Mouse (Mus musculus) midbrain, embryonic 12.5 days (tissue): ENCODE data around the gene Kifc3. TPM values are rescaled to one million over a fixed set of nuclear protein-coding genes. Genes with fewer than 3 reads are reported as not detected.

Experiments used
- ATAC-seq: fragments of 200-750 bp; cut with Nextera tagmentation; 2 replicates; pipeline ENCODE4 v1.8.0; 2017; ENCODE audit warnings: low read depth, moderate TSS enrichment, moderate library complexity; ENCODE audit not compliant: low FRiP score
- H3K27ac ChIP-seq: fragments of 300-500 bp; sonication (generic); replicated peaks from 2 replicates; pipeline ENCODE4 v1.5.1; 2016; ENCODE audit warnings: mild to moderate bottlenecking
- H3K27me3 ChIP-seq: fragments of 300-500 bp; sonication (generic); 2 replicates; pipeline ENCODE4 v1.6.1; 2016; ENCODE audit warnings: mild to moderate bottlenecking
- H3K36me3 ChIP-seq: fragments of 300-500 bp; sonication (generic); 2 replicates; pipeline ENCODE4 v1.6.1; 2016
- H3K4me1 ChIP-seq: fragments of 300-500 bp; sonication (generic); 2 replicates; pipeline ENCODE4 v1.6.1; 2016
- H3K4me2 ChIP-seq: fragments of 300-500 bp; sonication (generic); replicated peaks from 2 replicates; pipeline ENCODE4 v1.6.1; 2016; ENCODE audit warnings: mild to moderate bottlenecking, moderate library complexity
- H3K4me3 ChIP-seq: fragments of 300-500 bp; sonication (generic); 2 replicates; pipeline ENCODE4 v1.5.1; 2016; ENCODE audit warnings: mild to moderate bottlenecking
- H3K9ac ChIP-seq: fragments of 300-500 bp; sonication (generic); replicated peaks from 2 replicates; pipeline ENCODE4 v1.6.1; 2016; ENCODE audit warnings: mild to moderate bottlenecking, moderate library complexity
- H3K9me3 ChIP-seq: fragments of 300-500 bp; sonication (generic); 2 replicates; pipeline ENCODE4 v1.6.1; 2016; ENCODE audit warnings: mild to moderate bottlenecking
- WGBS: fragments of 180-500 bp; shearing (Covaris S2); methylation state at CpG from one replicate; pipeline ENCODE4 v1.1.7; 2016; 5-methylcytosine and 5-hydroxymethylcytosine counted together
- polyA plus RNA-seq: library from polyadenylated mRNA; unstranded; fragments of >200 nt; fragmentation: Nextera tagmentation; extraction: Ambion mirVana; gene quantifications from 2 replicates; pipeline ENCODE4 v1.2.1, GENCODE M21; 2016

The Kifc3 gene
- polyA plus RNA-seq, 1 experiment from 2014 or later, result 10.0 TPM

DNA sequence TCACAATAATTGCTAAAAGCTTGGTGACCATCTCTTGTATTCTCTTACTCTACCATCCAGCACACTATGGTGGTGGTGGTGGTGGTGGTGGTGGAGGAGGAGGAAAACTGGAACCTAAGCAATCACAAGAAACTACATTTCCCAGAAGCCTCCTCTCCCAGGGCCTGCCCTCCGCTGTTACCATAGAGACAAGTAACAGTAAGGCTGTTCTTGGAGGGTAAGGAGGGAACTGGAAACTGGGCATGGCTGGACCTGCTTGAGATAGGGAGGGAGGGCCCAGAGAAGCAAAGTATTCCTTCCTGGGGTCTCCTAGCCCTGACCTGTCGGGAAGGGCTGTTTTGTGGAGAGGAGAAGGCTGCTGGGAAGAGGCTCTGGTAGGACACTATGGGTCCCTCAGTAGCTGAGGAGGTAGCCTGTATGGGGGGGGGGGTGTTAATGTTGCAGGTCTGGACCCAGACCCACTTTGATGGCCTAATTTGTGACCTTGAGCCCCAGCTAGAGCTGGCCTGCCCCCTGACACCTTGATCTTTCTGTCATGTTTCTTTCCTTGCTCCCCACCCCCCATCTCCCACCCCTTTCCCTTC, 147.6 kb downstream of the Kifc3 start, which contains the start of gene Drc7:
Gene Drc7, plus strand, starts transcription at position 177 of the 584 bp plus-strand sequence.
- WGBS, result 7% methylated on average over 2 of the region's 2 CpGs
- no peaks in the 10 kb centered on the region for H3K9me3 ChIP-seq
- peak; percentile 83 for ATAC-seq
- no peak within 1 kb of the TSS for H3K4me3 ChIP-seq
- no peak within 1 kb of the TSS for H3K4me2 ChIP-seq
- H3K27me3 ChIP-seq, result no peaks in the 10 kb centered on the region
- no peaks in the 10 kb centered on the region for H3K36me3 ChIP-seq
- no peak within 1 kb of the TSS for H3K9ac ChIP-seq
- no peak within 1 kb of the TSS for H3K27ac ChIP-seq
- H3K4me1 ChIP-seq, result 0 out of 2 replicates have a peak, but pooled peaks cover 2% of the 10 kb centered on the region

DNA sequence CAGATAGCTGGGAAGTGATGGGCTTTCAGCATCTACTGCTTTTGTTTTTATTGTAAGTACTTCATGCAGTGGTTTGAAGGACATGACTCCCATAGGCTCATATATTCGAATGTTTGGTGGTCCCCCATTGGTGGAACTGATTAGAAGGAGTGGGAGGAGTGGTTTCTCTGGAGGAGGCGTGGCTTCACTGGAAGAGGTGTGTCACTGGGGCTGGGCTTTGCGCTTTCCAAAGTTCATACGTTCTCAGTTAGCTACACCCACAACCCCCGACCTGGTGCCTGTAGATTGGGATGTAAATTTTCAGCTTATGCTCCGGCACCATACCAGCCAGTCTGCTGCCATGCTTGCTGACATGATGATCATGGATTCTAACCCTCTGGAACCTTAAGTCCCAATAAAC, 148.2 kb downstream of the Kifc3 start:
- no peak for ATAC-seq
- 0 out of 2 replicates have a peak, but pooled peaks cover 2% of the 10 kb centered on the region for H3K4me1 ChIP-seq
- H3K36me3 ChIP-seq, result no peaks in the 10 kb centered on the region
- no peak overlapping the region for H3K4me3 ChIP-seq
- H3K27ac ChIP-seq, result no peak overlapping the region
- 67% methylated on average over 6 of the region's 6 CpGs for WGBS
- H3K9me3 ChIP-seq, result no peaks in the 10 kb centered on the region
- H3K4me2 ChIP-seq, result no peak overlapping the region
- H3K9ac ChIP-seq, result no peak overlapping the region
- H3K27me3 ChIP-seq, result no peaks in the 10 kb centered on the region

Other genes with a start within 250 kb of the Kifc3 start
- gene Adgrg1, start 228.1 kb downstream of the Kifc3 start, polyA plus RNA-seq, result 193 and 210 TPM in 2 replicates
- 1.7 and 2.7 TPM in 2 replicates for gene Adgrg3, start 185.1 kb downstream of the Kifc3 start, polyA plus RNA-seq
- gene Drc7, start 147.7 kb downstream of the Kifc3 start, polyA plus RNA-seq, result 0.21 TPM in 1 of 2 replicates, not detected in the other
- gene Katnb1, start 121.6 kb downstream of the Kifc3 start, polyA plus RNA-seq, result 35.6 and 40.8 TPM in 2 replicates
- 0.05 and 0.13 TPM in 2 replicates for gene Cngb1, start 103.8 kb upstream of the Kifc3 start, polyA plus RNA-seq
- not detected in 2 replicates for gene Tepp, start 107.8 kb upstream of the Kifc3 start, polyA plus RNA-seq
- gene Zfp319, start 129.1 kb upstream of the Kifc3 start, polyA plus RNA-seq, result 19.1 and 20.6 TPM in 2 replicates
- 33.9 and 37.1 TPM in 2 replicates for gene Usb1, start 129.5 kb upstream of the Kifc3 start, polyA plus RNA-seq
- gene Mmp15, start 149.5 kb upstream of the Kifc3 start, polyA plus RNA-seq, result 23.5 and 27.1 TPM in 2 replicates
- 128 and 130 TPM in 2 replicates for gene Cfap20, start 232.1 kb upstream of the Kifc3 start, polyA plus RNA-seq